Mouse (Mus musculus) small intestine, adult 2 months (tissue): ENCODE measurements around the gene Gm5129.
A peak's percentile ranks its signal among the peaks of the same experiment; 100 is the strongest.

Source experiments
- CTCF ChIP-seq: fragments of 200-500 bp; IDR thresholded peaks from 2 replicates; pipeline ENCODE4 v1.5.1; 2012; ENCODE audit warnings: low read depth, mild to moderate bottlenecking, control low read depth, inconsistent platforms, low read length, moderate library complexity, mixed read lengths; ENCODE audit not compliant: insufficient replicate concordance, insufficient read length; ENCODE audit errors: extremely low read depth
- POLR2A ChIP-seq: fragments of 200-500 bp; IDR thresholded peaks from 2 replicates; pipeline ENCODE4 v1.6.1; 2012; ENCODE audit warnings: low read depth, mild to moderate bottlenecking, control low read depth, inconsistent platforms, low read length, moderate library complexity

DNA sequence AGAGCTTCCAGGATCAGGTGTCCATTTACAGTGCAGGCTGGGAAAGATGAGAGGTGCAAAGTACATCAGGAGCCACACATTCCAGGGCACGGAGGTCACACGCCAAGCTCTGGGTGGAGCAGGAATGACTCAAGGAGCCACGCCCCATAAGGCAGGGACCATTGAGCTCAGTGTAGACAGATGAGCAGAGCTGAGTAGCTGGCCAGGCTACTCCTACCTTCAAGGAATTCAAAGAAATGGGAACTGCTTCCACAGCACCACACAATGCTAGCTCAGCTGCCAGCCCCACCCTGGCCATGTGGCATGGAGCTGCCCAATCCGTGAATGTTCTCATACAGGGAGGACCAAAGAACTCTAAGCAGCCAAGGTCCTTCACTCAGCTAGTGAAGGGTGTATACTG lies 37.2 kb downstream of the Gm5129 start:
- TF ChIP-seq POLR2A (peak; percentile 29; the same call in 1 of the 2 replicates), CTCF (no peak)
